Mouse (Mus musculus) thymus, postnatal 10 days (tissue): ENCODE measurements at regions not wholly inside any gene's neighbourhood (a gene's known extent, or its start where the extent isn't known, plus 50 kb on each side); places are given as distances from the start of the nearest gene placed in this dataset.
"Not testable (repeated sequence)": the region's sequence is repeated elsewhere in the genome, so short reads cannot be mapped to it uniquely, and the experiment has no call there.

Experiments used
- DNase-seq, 2 experiments: peaks; one replicate each; pipeline ENCODE4 v3.0.0; 2021; ENCODE audit warnings: low spot score in 2 of 2

GRCm38 (mm10) chr10:8136662-8137061 lies 180.6 kb upstream of the Tab2 start:
- no peak for DNase-seq

GRCm38 (mm10) chr10:8135272-8135671 lies 179.2 kb upstream of the Tab2 start:
- DNase-seq = no peak

GRCm38 (mm10) chr10:8134398-8134797 lies 178.4 kb upstream of the Tab2 start:
- no peak for DNase-seq

- DNase-seq = no peak
These were observed 177.5 kb upstream of the Tab2 start for GRCm38 (mm10) chr10:8133451-8133952.

- no peak for DNase-seq
These were observed 176.8 kb upstream of the Tab2 start for GRCm38 (mm10) chr10:8132795-8133194.

GRCm38 (mm10) chr10:8130472-8131241 lies 174.6 kb upstream of the Tab2 start:
- DNase-seq = no peak

GRCm38 (mm10) chr10:8130057-8130456 lies 174.0 kb upstream of the Tab2 start:
- DNase-seq = no peak

GRCm38 (mm10) chr10:8124124-8124523 lies 168.1 kb upstream of the Tab2 start:
- DNase-seq = no peak

GRCm38 (mm10) chr10:8121895-8122294 lies 165.9 kb upstream of the Tab2 start:
- no peak for DNase-seq

- DNase-seq = no peak
These were observed 160.8 kb upstream of the Tab2 start for GRCm38 (mm10) chr10:8116821-8117220.

- DNase-seq = not testable (repeated sequence)
These were observed 158.9 kb upstream of the Tab2 start for GRCm38 (mm10) chr10:8114932-8115331.

- DNase-seq = no peak
These were observed 158.5 kb upstream of the Tab2 start for GRCm38 (mm10) chr10:8114530-8114929.

GRCm38 (mm10) chr10:8100489-8100888 lies 144.5 kb upstream of the Tab2 start:
- no peak for DNase-seq

GRCm38 (mm10) chr10:8095924-8096323 lies 139.9 kb upstream of the Tab2 start:
- no peak for DNase-seq

GRCm38 (mm10) chr10:8095206-8095605 lies 139.2 kb upstream of the Tab2 start:
- no peak for DNase-seq

GRCm38 (mm10) chr10:8091871-8092552 lies 136.0 kb upstream of the Tab2 start:
- DNase-seq = no peak

GRCm38 (mm10) chr10:8089296-8089695 lies 133.3 kb upstream of the Tab2 start:
- DNase-seq = no peak

GRCm38 (mm10) chr10:8088737-8089136 lies 132.7 kb upstream of the Tab2 start:
- DNase-seq = no peak

GRCm38 (mm10) chr10:8088321-8088720 lies 132.3 kb upstream of the Tab2 start:
- DNase-seq = no peak

GRCm38 (mm10) chr10:8087106-8087505 lies 131.1 kb upstream of the Tab2 start:
- DNase-seq = no peak

- DNase-seq = no peak
These were observed 130.4 kb upstream of the Tab2 start for GRCm38 (mm10) chr10:8086442-8086841.

- no peak for DNase-seq
These were observed 122.1 kb upstream of the Tab2 start for GRCm38 (mm10) chr10:8077904-8078811.
